Mouse (Mus musculus) erythroid progenitor cell, adult 5-6 weeks (primary cell): Measurements from ENCODE around the gene Olfr512. TPM values are rescaled to one million over a fixed set of nuclear protein-coding genes. Genes with fewer than 3 reads are reported as not detected.

Source experiments
- ATAC-seq: replicated peaks from 2 replicates; pipeline ENCODE4 v1.8.0; 2016; ENCODE audit warnings: moderate number of reproducible peaks, mild to moderate bottlenecking, moderate TSS enrichment, inconsistent platforms; ENCODE audit not compliant: poor library complexity, low FRiP score, severe bottlenecking
- total RNA-seq, 2 experiments: library from RNA; stranded (forward) in 1 of 2; stranded (reverse) in 1 of 2; fragments of 150-400 nt in 1 of 2; fragments of 186-747, 209-891 nt in 1 of 2; gene quantifications; 2 replicates each; pipeline versions ENCODE4 v1.2.3 to v1.2.4; 2015 to 2017; ENCODE audit warnings: low replicate concordance in 2 of 2

Gene Olfr512
- not detected in 2 replicates for total RNA-seq (2015; ENCODE audit: low replicate concordance)
- not detected in 2 replicates for total RNA-seq (2017; ENCODE audit: low replicate concordance)

GRCm38 (mm10) chr7:108713020-108713419 lies at the start of gene Olfr512:
Gene Olfr512, plus strand, starts transcription at chr7:108713320.
- no peak for ATAC-seq

DNA sequence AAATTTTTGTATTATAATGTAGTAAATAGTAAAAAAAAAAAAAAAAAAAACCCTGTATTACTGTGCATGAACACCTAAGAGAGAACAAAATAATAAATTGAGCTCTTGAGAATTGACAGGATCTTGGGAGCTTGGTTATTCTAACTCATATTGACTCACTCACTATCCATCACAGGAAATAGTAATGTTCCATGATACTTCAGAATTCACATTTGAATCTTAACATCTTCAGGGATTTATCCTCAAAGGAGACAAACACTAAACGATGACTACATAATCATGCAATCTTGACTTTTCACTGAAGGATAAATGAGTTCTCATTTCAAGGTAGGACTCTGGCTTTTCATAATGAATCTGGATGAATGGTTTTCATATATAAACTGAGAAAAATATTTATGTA lies 47.0 kb upstream of the Olfr512 start, which contains the start of gene Olfr510:
Gene Olfr510 (plus strand): TSS at position 301 of the 400 bp plus-strand sequence.
- no peak for ATAC-seq

DNA sequence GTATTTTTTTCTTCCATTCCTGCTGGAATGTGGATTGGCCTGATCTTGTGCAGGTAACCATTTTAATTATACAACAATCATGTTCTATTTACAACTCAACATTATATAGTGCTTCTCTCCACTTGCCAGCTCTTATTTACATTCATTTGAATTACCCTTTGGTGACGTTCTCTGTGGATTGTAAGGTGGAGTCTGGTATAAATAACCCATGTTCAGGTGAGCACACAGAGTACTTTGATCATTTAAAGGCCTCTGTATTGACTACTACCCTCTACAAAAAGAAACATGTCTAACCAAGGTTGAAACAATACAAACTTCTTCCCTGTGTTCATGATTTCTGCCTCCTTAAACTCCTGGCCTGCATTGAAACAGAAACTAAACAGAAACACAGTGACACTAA lies 42.1 kb upstream of the Olfr512 start:
- ATAC-seq = no peak

GRCm38 (mm10) chr7:108678886-108679285 lies 34.2 kb upstream of the Olfr512 start:
- no peak for ATAC-seq

DNA sequence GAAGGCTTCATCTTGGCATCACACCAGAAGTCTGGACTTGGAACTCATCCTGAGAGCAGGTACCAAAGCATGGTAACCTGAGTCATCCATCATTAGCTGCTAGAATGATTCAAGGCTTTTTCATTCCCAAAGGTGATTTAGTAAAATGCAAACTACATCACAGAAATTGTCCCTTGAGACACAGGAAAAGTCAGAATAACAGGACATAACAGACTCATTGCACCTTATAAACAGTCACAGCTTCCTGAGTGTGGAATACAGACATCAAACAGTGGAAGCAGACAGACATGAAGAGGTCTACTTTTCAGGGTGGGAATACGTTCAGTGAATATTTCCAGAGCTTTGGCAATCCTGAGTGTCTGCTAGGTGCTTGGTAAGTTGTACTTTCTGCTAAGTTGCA lies 37.6 kb downstream of the Olfr512 start, which contains the start of gene Olfr513:
Gene Olfr513 (plus strand): TSS at position 301 of the 400 bp plus-strand sequence.
- ATAC-seq = no peak

DNA sequence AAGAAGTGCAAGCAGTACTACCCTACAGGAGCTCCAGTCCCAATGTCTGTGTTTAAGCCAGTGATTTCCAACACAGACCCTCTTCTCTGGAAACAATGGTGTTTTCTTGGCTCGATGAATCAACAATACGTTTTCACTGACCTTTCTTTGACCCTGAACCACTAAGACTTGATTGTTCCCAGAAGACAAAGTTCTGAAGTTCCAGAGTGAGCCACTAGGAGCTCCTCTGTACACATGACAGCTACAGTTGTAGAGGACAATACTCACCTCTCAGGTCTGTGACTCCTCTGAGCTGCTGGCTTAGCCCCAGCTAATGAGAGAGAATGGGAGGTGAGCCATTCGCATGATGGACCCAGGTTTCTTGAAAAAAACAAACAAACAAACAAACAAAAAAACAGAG lies 47.3 kb downstream of the Olfr512 start:
- ATAC-seq = no peak

Other genes with a start within 250 kb of the Olfr512 start
- gene Olfr498, start 248.0 kb upstream of the Olfr512 start, total RNA-seq (2015; ENCODE audit: low replicate concordance) = not detected in 2 replicates
- gene Olfr498, start 248.0 kb upstream of the Olfr512 start, total RNA-seq (2017; ENCODE audit: low replicate concordance) = 0.13 TPM in 1 of 2 replicates, not detected in the other
- gene Olfr502, start 188.3 kb upstream of the Olfr512 start, total RNA-seq (2015; ENCODE audit: low replicate concordance) = not detected in 2 replicates
- gene Olfr502, start 188.3 kb upstream of the Olfr512 start, total RNA-seq (2017; ENCODE audit: low replicate concordance) = not detected in 2 replicates
- gene Olfr503, start 168.8 kb upstream of the Olfr512 start, total RNA-seq (2015; ENCODE audit: low replicate concordance) = not detected in 2 replicates
- not detected in 2 replicates for gene Olfr503, start 168.8 kb upstream of the Olfr512 start, total RNA-seq (2017; ENCODE audit: low replicate concordance)
- not detected in 2 replicates for gene Olfr504, start 147.5 kb upstream of the Olfr512 start, total RNA-seq (2015; ENCODE audit: low replicate concordance)
- not detected in 2 replicates for gene Olfr504, start 147.5 kb upstream of the Olfr512 start, total RNA-seq (2017; ENCODE audit: low replicate concordance)
- gene Olfr506, start 102.5 kb upstream of the Olfr512 start, total RNA-seq (2015; ENCODE audit: low replicate concordance) = not detected in 2 replicates
- not detected in 2 replicates for gene Olfr506, start 102.5 kb upstream of the Olfr512 start, total RNA-seq (2017; ENCODE audit: low replicate concordance)
- gene Olfr507, start 91.5 kb upstream of the Olfr512 start, total RNA-seq (2015; ENCODE audit: low replicate concordance) = not detected in 2 replicates
- not detected in 2 replicates for gene Olfr507, start 91.5 kb upstream of the Olfr512 start, total RNA-seq (2017; ENCODE audit: low replicate concordance)
- gene Olfr508, start 83.3 kb upstream of the Olfr512 start, total RNA-seq (2015; ENCODE audit: low replicate concordance) = not detected in 2 replicates
- not detected in 2 replicates for gene Olfr508, start 83.3 kb upstream of the Olfr512 start, total RNA-seq (2017; ENCODE audit: low replicate concordance)
- not detected in 2 replicates for gene Olfr509, start 61.4 kb upstream of the Olfr512 start, total RNA-seq (2015; ENCODE audit: low replicate concordance)
- not detected in 2 replicates for gene Olfr509, start 61.4 kb upstream of the Olfr512 start, total RNA-seq (2017; ENCODE audit: low replicate concordance)
- gene Olfr510, start 46.9 kb upstream of the Olfr512 start, total RNA-seq (2015; ENCODE audit: low replicate concordance) = not detected in 2 replicates
- gene Olfr510, start 46.9 kb upstream of the Olfr512 start, total RNA-seq (2017; ENCODE audit: low replicate concordance) = not detected in 2 replicates
- gene Olfr513, start 37.7 kb downstream of the Olfr512 start, total RNA-seq (2015; ENCODE audit: low replicate concordance) = not detected in 2 replicates
- not detected in 2 replicates for gene Olfr513, start 37.7 kb downstream of the Olfr512 start, total RNA-seq (2017; ENCODE audit: low replicate concordance)
- gene Olfr514, start 112.7 kb downstream of the Olfr512 start, total RNA-seq (2015; ENCODE audit: low replicate concordance) = not detected in 2 replicates
- not detected in 2 replicates for gene Olfr514, start 112.7 kb downstream of the Olfr512 start, total RNA-seq (2017; ENCODE audit: low replicate concordance)
- not detected in 2 replicates for gene Olfr516, start 137.2 kb downstream of the Olfr512 start, total RNA-seq (2015; ENCODE audit: low replicate concordance)
- not detected in 2 replicates for gene Olfr516, start 137.2 kb downstream of the Olfr512 start, total RNA-seq (2017; ENCODE audit: low replicate concordance)
- gene Olfr517, start 159.1 kb downstream of the Olfr512 start, total RNA-seq (2015; ENCODE audit: low replicate concordance) = not detected in 2 replicates
- gene Olfr517, start 159.1 kb downstream of the Olfr512 start, total RNA-seq (2017; ENCODE audit: low replicate concordance) = not detected in 2 replicates
- not detected in 2 replicates for gene Olfr518, start 171.7 kb downstream of the Olfr512 start, total RNA-seq (2015; ENCODE audit: low replicate concordance)
- gene Olfr518, start 171.7 kb downstream of the Olfr512 start, total RNA-seq (2017; ENCODE audit: low replicate concordance) = not detected in 2 replicates
- not detected in 2 replicates for gene Olfr519, start 181.1 kb downstream of the Olfr512 start, total RNA-seq (2015; ENCODE audit: low replicate concordance)
- gene Olfr519, start 181.1 kb downstream of the Olfr512 start, total RNA-seq (2017; ENCODE audit: low replicate concordance) = not detected in 2 replicates
- gene Nlrp10, start 216.9 kb downstream of the Olfr512 start, total RNA-seq (2015; ENCODE audit: low replicate concordance) = 0.36 TPM in 1 of 2 replicates, not detected in the other
- gene Nlrp10, start 216.9 kb downstream of the Olfr512 start, total RNA-seq (2017; ENCODE audit: low replicate concordance) = not detected in 2 replicates
- gene Eif3f, start 221.1 kb downstream of the Olfr512 start, total RNA-seq (2015; ENCODE audit: low replicate concordance) = 51.1 and 68.1 TPM in 2 replicates
- gene Eif3f, start 221.1 kb downstream of the Olfr512 start, total RNA-seq (2017; ENCODE audit: low replicate concordance) = 25.4 and 26.3 TPM in 2 replicates
- not detected in 2 replicates for gene Tub, start 237.0 kb downstream of the Olfr512 start, total RNA-seq (2015; ENCODE audit: low replicate concordance)
- gene Tub, start 237.0 kb downstream of the Olfr512 start, total RNA-seq (2017; ENCODE audit: low replicate concordance) = 0.64 TPM in 1 of 2 replicates, not detected in the other